Mouse (Mus musculus) thymus, postnatal 36 days (tissue): ENCODE results near the gene Zfp985.
"Not testable (repeated sequence)": the region's sequence is repeated elsewhere in the genome, so short reads cannot be mapped to it uniquely, and the experiment has no call there.

Source experiments
- DNase-seq, 2 experiments: peaks; one replicate each; pipeline ENCODE4 v3.0.0; 2022; ENCODE audit warnings: mixed read lengths in 2 of 2

The Zfp985 gene

GRCm38 (mm10) chr4:147606511-147606910, 53.4 kb downstream of the Zfp985 start:
- DNase-seq: not testable (repeated sequence)

- not testable (repeated sequence) for DNase-seq
These were observed 80.8 kb downstream of the Zfp985 start for GRCm38 (mm10) chr4:147633818-147634262.
